Mouse (Mus musculus): ENCODE measurements at regions not wholly inside any gene's neighbourhood (a gene's known extent, or its start where the extent isn't known, plus 50 kb on each side); places are given as distances from the start of the nearest gene placed in this dataset.

DNA sequence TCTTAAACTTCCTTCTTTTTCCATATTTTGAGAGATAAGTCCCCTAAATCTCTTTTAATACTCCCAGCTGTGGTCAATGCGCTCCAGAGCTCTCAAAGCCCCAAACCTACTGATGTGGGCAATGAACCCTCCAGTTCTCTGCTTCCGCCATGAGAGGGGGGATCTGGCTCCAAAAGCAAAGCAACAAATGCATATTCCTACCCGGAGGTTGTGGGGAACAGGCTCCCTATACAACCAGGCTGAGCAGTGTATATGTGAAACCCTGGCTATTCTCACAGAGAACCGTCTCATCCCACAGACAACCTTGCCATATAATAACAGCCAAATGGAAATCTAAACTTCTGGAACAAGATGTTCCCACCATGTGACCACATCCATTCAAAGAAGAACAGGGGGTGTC lies 330.4 kb downstream of the Tns1 start:
- no peak for TF ChIP-seq MYC (IDR thresholded peaks at IDR 0.05; ENCODE audit: low read depth, low read length)
- no peak for TF ChIP-seq CTCF (IDR thresholded peaks at IDR 0.05 in 2 of 3, conservative IDR thresholded peaks at IDR 0.05 in 1 of 3; ENCODE audit: control insufficient read depth in 1 of 3, insufficient read depth in 1 of 3, low read depth in 2 of 3, low read length in 3 of 3, poor library complexity in 1 of 3, severe bottlenecking in 1 of 3)
- no peak for TF ChIP-seq USF1 (IDR thresholded peaks at IDR 0.05; ENCODE audit: low read depth, low read length)
- no peak for TF ChIP-seq MEF2A (IDR thresholded peaks at IDR 0.05; ENCODE audit: extremely low read depth, insufficient replicate concordance, low read depth, low read length, poor library complexity, severe bottlenecking)
- TF ChIP-seq GATA1 (IDR thresholded peaks at IDR 0.05; ENCODE audit: low read depth, low read length), result no peak
- no peak for TF ChIP-seq CHD2 (IDR thresholded peaks at IDR 0.05; ENCODE audit: low read length)
- TF ChIP-seq TBP (IDR thresholded peaks at IDR 0.05; ENCODE audit: low read depth, low read length), result no peak
- no peak for TF ChIP-seq POLR2A (IDR thresholded peaks at IDR 0.05; ENCODE audit: control insufficient read depth in 1 of 2, insufficient read depth in 1 of 2, low read depth in 1 of 2, low read length in 2 of 2, poor library complexity in 1 of 2)
- TF ChIP-seq EP300 (IDR thresholded peaks at IDR 0.05; ENCODE audit: low read depth in 1 of 2, low read length in 2 of 2), result no peak
- TF ChIP-seq TCF12 (IDR thresholded peaks at IDR 0.05; ENCODE audit: low read depth, low read length), result no peak
- TF ChIP-seq GABPA (IDR thresholded peaks at IDR 0.05; ENCODE audit: low read depth, low read length), result no peak
- no peak for TF ChIP-seq MAX (IDR thresholded peaks at IDR 0.05; ENCODE audit: low read length)
- TF ChIP-seq SMC3 (IDR thresholded peaks at IDR 0.05; ENCODE audit: low read depth, low read length), result no peak
- no peak for TF ChIP-seq RCOR1 (IDR thresholded peaks at IDR 0.05; ENCODE audit: low read depth, low read length)
